Mouse (Mus musculus): ENCODE results near the gene Lhb. TPM values are rescaled to one million over a fixed set of nuclear protein-coding genes. Genes with fewer than 3 reads are reported as not detected.

The Lhb gene
- polyA plus RNA-seq, 1 experiment from 2014 or later: 0.52 TPM

GRCm38 (mm10) chr7:45467090-45467670, 46.6 kb downstream of the Lhb start:
- peak; percentile 20; the same call in 1 of the 2 replicates for ATAC-seq (ENCODE audit: insufficient number of reproducible peaks, insufficient read depth, low FRiP score, low read depth)
- H3K4me2 ChIP-seq (replicated peaks; ENCODE audit: low read depth, low read length): peak overlapping the region; percentile 61
- H3K27ac ChIP-seq (ENCODE audit: low read length): no peak overlapping the region; the same call in 1 of the 2 replicates
- H3K27me3 ChIP-seq (ENCODE audit: control insufficient read depth, insufficient read depth, low read length): no peaks in the 10 kb centered on the region
- peak overlapping the region; percentile 86 for H3K4me3 ChIP-seq (ENCODE audit: low read depth, low read length)
- H3K4me1 ChIP-seq (ENCODE audit: control insufficient read depth, insufficient read depth, low read length): 0 out of 2 replicates have a peak, but pooled peaks cover 6% of the 10 kb centered on the region
- no peaks in the 10 kb centered on the region for H3K9me3 ChIP-seq (ENCODE audit: control insufficient read depth, low read depth, low read length)
- H3K36me3 ChIP-seq (ENCODE audit: control insufficient read depth, insufficient read depth, low read length): peaks cover 16% of the 10 kb centered on the region; the same call in 1 of the 2 replicates
- WGBS: 26% methylated on average over 7 of the region's 7 CpGs
- H3K9ac ChIP-seq (replicated peaks; ENCODE audit: low read depth, low read length): peak overlapping the region; percentile 83; the same call in 1 of the 2 replicates

- ATAC-seq (ENCODE audit: insufficient number of reproducible peaks, insufficient read depth, low FRiP score, low read depth): no peak
These were observed 50.2 kb downstream of the Lhb start for GRCm38 (mm10) chr7:45470869-45471268.

More at GRCm38 (mm10) chr7:45470869-45471268, 50.2 kb downstream of the Lhb start:
- Histone ChIP-seq H3K4me3 (ENCODE audit: low read depth, low read length) (no peak overlapping the region), H3K9me3 (ENCODE audit: control insufficient read depth, low read depth, low read length) (no peaks in the 10 kb centered on the region), H3K4me1 (ENCODE audit: control insufficient read depth, insufficient read depth, low read length) (0 out of 2 replicates have a peak, but pooled peaks cover 4% of the 10 kb centered on the region), H3K9ac (replicated peaks; ENCODE audit: low read depth, low read length) (no peak overlapping the region), H3K27me3 (ENCODE audit: control insufficient read depth, insufficient read depth, low read length) (no peaks in the 10 kb centered on the region), H3K4me2 (replicated peaks; ENCODE audit: low read depth, low read length) (no peak overlapping the region), H3K27ac (ENCODE audit: low read length) (no peak overlapping the region), H3K36me3 (ENCODE audit: control insufficient read depth, insufficient read depth, low read length) (no peaks in the 10 kb centered on the region)
- whole genome bisulfite sequencing: 10% methylated on average over 3 of the region's 3 CpGs

Small RNAs within 50 kb of the gene (microRNA-seq; reads per million reads assigned to microRNA genes)
- gene Gm22133: not detected

Other genes starting within 250 kb of the Lhb start
- not detected in 2 replicates for gene Gfy, start 241.3 kb upstream of the Lhb start, polyA plus RNA-seq (2014; fragmentation: Nextera tagmentation; extraction: Ambion mirVana)
- gene Pth2, start 239.8 kb upstream of the Lhb start, polyA plus RNA-seq (2014; fragmentation: Nextera tagmentation; extraction: Ambion mirVana): not detected in 2 replicates
- gene Ccdc155, start 215.9 kb upstream of the Lhb start, polyA plus RNA-seq (2014; fragmentation: Nextera tagmentation; extraction: Ambion mirVana): 0.22 and 0.55 TPM in 2 replicates
- gene Dkkl1, start 208.7 kb upstream of the Lhb start, polyA plus RNA-seq (2014; fragmentation: Nextera tagmentation; extraction: Ambion mirVana): 0.45 and 1.2 TPM in 2 replicates
- 155 and 167 TPM in 2 replicates for gene Tead2, start 205.1 kb upstream of the Lhb start, polyA plus RNA-seq (2014; fragmentation: Nextera tagmentation; extraction: Ambion mirVana)
- 2.2 and 3.5 TPM in 2 replicates for gene Cd37, start 181.7 kb upstream of the Lhb start, polyA plus RNA-seq (2014; fragmentation: Nextera tagmentation; extraction: Ambion mirVana)
- not detected in 2 replicates for gene Slc6a16, start 179.7 kb upstream of the Lhb start, polyA plus RNA-seq (2014; fragmentation: Nextera tagmentation; extraction: Ambion mirVana)
- not detected in 2 replicates for gene Slc6a21, start 143.3 kb upstream of the Lhb start, polyA plus RNA-seq (2014; fragmentation: Nextera tagmentation; extraction: Ambion mirVana)
- 18.3 and 23.5 TPM in 2 replicates for gene Trpm4, start 87.0 kb upstream of the Lhb start, polyA plus RNA-seq (2014; fragmentation: Nextera tagmentation; extraction: Ambion mirVana)
- gene Hrc, start 85.5 kb upstream of the Lhb start, polyA plus RNA-seq (2014; fragmentation: Nextera tagmentation; extraction: Ambion mirVana): 0.78 and 1.8 TPM in 2 replicates
- 5.2 and 6.1 TPM in 2 replicates for gene Ppfia3, start 53.8 kb upstream of the Lhb start, polyA plus RNA-seq (2014; fragmentation: Nextera tagmentation; extraction: Ambion mirVana)
- 4.2 and 5.1 TPM in 2 replicates for gene Lin7b, start 50.2 kb upstream of the Lhb start, polyA plus RNA-seq (2014; fragmentation: Nextera tagmentation; extraction: Ambion mirVana)
- gene Snrnp70, start 25.1 kb upstream of the Lhb start, polyA plus RNA-seq (2014; fragmentation: Nextera tagmentation; extraction: Ambion mirVana): 118 and 124 TPM in 2 replicates
- gene Kcna7, start 15.2 kb upstream of the Lhb start, polyA plus RNA-seq (2014; fragmentation: Nextera tagmentation; extraction: Ambion mirVana): not detected in 2 replicates
- 4.1 and 4.5 TPM in 2 replicates for gene Ntf5, start 7.1 kb upstream of the Lhb start, polyA plus RNA-seq (2014; fragmentation: Nextera tagmentation; extraction: Ambion mirVana)
- 32.7 and 35.3 TPM in 2 replicates for gene Gys1, start 14.0 kb downstream of the Lhb start, polyA plus RNA-seq (2014; fragmentation: Nextera tagmentation; extraction: Ambion mirVana)
- 132 and 135 TPM in 2 replicates for gene Ruvbl2, start 17.3 kb downstream of the Lhb start, polyA plus RNA-seq (2014; fragmentation: Nextera tagmentation; extraction: Ambion mirVana)
- 4,275 and 4,681 TPM in 2 replicates for gene Ftl1, start 39.1 kb downstream of the Lhb start, polyA plus RNA-seq (2014; fragmentation: Nextera tagmentation; extraction: Ambion mirVana)
- gene Bax, start 46.1 kb downstream of the Lhb start, polyA plus RNA-seq (2014; fragmentation: Nextera tagmentation; extraction: Ambion mirVana): 67.1 and 83.9 TPM in 2 replicates
- gene Tulp2, start 61.1 kb downstream of the Lhb start, polyA plus RNA-seq (2014; fragmentation: Nextera tagmentation; extraction: Ambion mirVana): 1.7 and 2.9 TPM in 2 replicates
- gene Gm45808, start 66.0 kb downstream of the Lhb start, polyA plus RNA-seq (2014; fragmentation: Nextera tagmentation; extraction: Ambion mirVana): not detected in 2 replicates
- gene Dhdh, start 68.0 kb downstream of the Lhb start, polyA plus RNA-seq (2014; fragmentation: Nextera tagmentation; extraction: Ambion mirVana): 2.7 and 3.4 TPM in 2 replicates
- gene Nucb1, start 89.6 kb downstream of the Lhb start, polyA plus RNA-seq (2014; fragmentation: Nextera tagmentation; extraction: Ambion mirVana): 199 TPM in 2 replicates
- gene Ppp1r15a, start 105.4 kb downstream of the Lhb start, polyA plus RNA-seq (2014; fragmentation: Nextera tagmentation; extraction: Ambion mirVana): 12.7 and 18.3 TPM in 2 replicates
- gene Plekha4, start 105.5 kb downstream of the Lhb start, polyA plus RNA-seq (2014; fragmentation: Nextera tagmentation; extraction: Ambion mirVana): 1.5 and 2.6 TPM in 2 replicates
- gene Hsd17b14, start 134.1 kb downstream of the Lhb start, polyA plus RNA-seq (2014; fragmentation: Nextera tagmentation; extraction: Ambion mirVana): 1.8 and 1.9 TPM in 2 replicates
- 61.6 and 63.4 TPM in 2 replicates for gene Bcat2, start 149.3 kb downstream of the Lhb start, polyA plus RNA-seq (2014; fragmentation: Nextera tagmentation; extraction: Ambion mirVana)
- 0.36 and 0.55 TPM in 2 replicates for gene Fgf21, start 194.7 kb downstream of the Lhb start, polyA plus RNA-seq (2014; fragmentation: Nextera tagmentation; extraction: Ambion mirVana)
- gene Fut1, start 196.5 kb downstream of the Lhb start, polyA plus RNA-seq (2014; fragmentation: Nextera tagmentation; extraction: Ambion mirVana): 0.63 and 0.78 TPM in 2 replicates
- gene Izumo1, start 201.0 kb downstream of the Lhb start, polyA plus RNA-seq (2014; fragmentation: Nextera tagmentation; extraction: Ambion mirVana): 0.23 and 0.62 TPM in 2 replicates
- gene Rasip1, start 206.7 kb downstream of the Lhb start, polyA plus RNA-seq (2014; fragmentation: Nextera tagmentation; extraction: Ambion mirVana): 6.2 and 7.8 TPM in 2 replicates
- 7.2 TPM in 2 replicates for gene Mamstr, start 219.2 kb downstream of the Lhb start, polyA plus RNA-seq (2014; fragmentation: Nextera tagmentation; extraction: Ambion mirVana)
- 5.7 and 6.1 TPM in 2 replicates for gene Fut2, start 245.6 kb downstream of the Lhb start, polyA plus RNA-seq (2014; fragmentation: Nextera tagmentation; extraction: Ambion mirVana)

Measured in stomach, embryonic 14.5 days (tissue).